Mouse (Mus musculus) lung, postnatal 25 days (tissue): ENCODE measurements at regions not wholly inside any gene's neighbourhood (a gene's known extent, or its start where the extent isn't known, plus 50 kb on each side); places are given as distances from the start of the nearest gene placed in this dataset.
"Not testable (repeated sequence)": the region's sequence is repeated elsewhere in the genome, so short reads cannot be mapped to it uniquely, and the experiment has no call there.

Experiments used
- DNase-seq: peaks from one replicate; pipeline ENCODE4 v3.0.0; 2022; ENCODE audit warnings: low spot score

GRCm38 (mm10) chr17:13654606-13655005 is 105.7 kb upstream of the Afdn start:
- not testable (repeated sequence) for DNase-seq

- DNase-seq: no peak
Observed at GRCm38 (mm10) chr17:13656065-13656464, 104.3 kb upstream of the Afdn start.

GRCm38 (mm10) chr17:13656485-13657181 is 103.7 kb upstream of the Afdn start:
- no peak for DNase-seq

- no peak for DNase-seq
Observed at GRCm38 (mm10) chr17:13657182-13657562, 103.2 kb upstream of the Afdn start.

GRCm38 (mm10) chr17:13657656-13658292 is 102.6 kb upstream of the Afdn start:
- no peak for DNase-seq

GRCm38 (mm10) chr17:13658321-13658978 is 101.9 kb upstream of the Afdn start:
- no peak for DNase-seq

- peak; percentile 66 for DNase-seq
Observed at GRCm38 (mm10) chr17:13659103-13659502, 101.2 kb upstream of the Afdn start.

GRCm38 (mm10) chr17:13659943-13660342 is 100.4 kb upstream of the Afdn start:
- DNase-seq: no peak

GRCm38 (mm10) chr17:13661023-13661422 is 99.3 kb upstream of the Afdn start:
- no peak for DNase-seq

- no peak for DNase-seq
Observed at GRCm38 (mm10) chr17:13662152-13662551, 98.2 kb upstream of the Afdn start.
